Mouse (Mus musculus): ENCODE measurements around the gene Snrpd3.
"Not testable (repeated sequence)": the region's sequence is repeated elsewhere in the genome, so short reads cannot be mapped to it uniquely, and the experiment has no call there.

- not testable (repeated sequence) for TF ChIP-seq CTCF (IDR thresholded peaks at IDR 0.05; ENCODE audit: low read depth, low read length); POLR2A (IDR thresholded peaks at IDR 0.05; ENCODE audit: extremely low read depth, insufficient read depth, low read length)
These were observed 18.1 kb upstream of the Snrpd3 start for GRCm38 (mm10) chr10:75499214-75499613.

Measured in liver, adult 2 months (tissue).